In the genomic region with DNA sequence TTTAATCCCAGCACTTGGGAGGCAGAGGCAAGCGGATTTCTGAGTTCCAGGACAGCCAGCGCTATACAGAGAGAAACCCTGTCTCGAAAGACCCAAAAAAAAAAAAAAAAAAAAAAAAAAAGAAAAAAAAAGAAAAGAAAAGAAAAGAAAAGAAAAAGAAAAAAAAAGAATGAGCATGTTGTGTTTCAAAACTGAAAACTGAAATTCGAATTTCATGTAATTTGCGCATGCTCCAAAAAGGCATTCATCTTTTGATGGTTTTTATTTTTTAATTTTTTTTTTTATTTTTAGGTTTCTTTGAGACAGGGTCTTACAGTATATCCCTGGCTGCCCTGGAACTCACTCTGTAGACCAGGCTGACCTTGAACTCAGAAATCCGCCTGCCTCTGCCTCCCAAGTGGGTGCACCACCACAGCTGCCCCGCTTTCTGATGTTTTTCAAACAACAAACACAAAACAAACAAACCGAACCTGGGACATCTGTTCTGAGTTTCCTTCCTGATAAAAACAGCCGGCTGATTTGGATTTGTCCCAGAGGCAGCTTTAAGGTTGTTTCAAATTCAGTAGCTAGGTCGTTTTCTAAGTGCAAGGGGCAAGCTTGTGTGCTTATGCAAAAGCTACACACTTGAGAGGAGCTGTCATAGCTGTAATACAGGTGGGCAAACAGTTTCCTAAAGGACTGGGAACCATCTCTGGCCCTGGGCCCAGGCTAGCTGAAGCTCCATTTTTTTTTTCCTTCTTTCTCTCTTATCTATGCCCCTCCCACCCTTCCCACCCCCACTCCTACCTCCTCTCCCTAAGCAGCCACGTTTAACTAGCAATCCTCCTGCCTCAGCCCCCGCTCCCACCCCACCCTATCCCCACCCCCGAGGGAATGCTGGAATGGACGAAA, we compare ENCODE assay signal across 8 mouse cellular contexts. TPM values are rescaled to one million over a fixed set of nuclear protein-coding genes. Genes with fewer than 3 reads are reported as not detected.
DNase-seq lines count a peak whose midpoint lies in the region; ATAC-seq and TF ChIP-seq lines count a peak whose summit lies in the region.

No protein-coding gene starts in this region.

- TF ChIP-seq POLR2A in liver, adult 2 months (IDR thresholded peaks at IDR 0.05; ENCODE audit: extremely low read depth, insufficient read depth, low read length): no peak

- no peaks in the 10 kb centered on the region for H3K27me3 ChIP-seq in liver, adult 2 months (ENCODE audit: control insufficient read depth, insufficient read depth, low read length)
- H3K27me3 ChIP-seq in heart, embryonic 13.5 days (replicated peaks): no peaks in the 10 kb centered on the region
- H3K27me3 ChIP-seq in liver, embryonic 14.5 days (ENCODE audit: control insufficient read depth, insufficient read depth, low read length): no peaks in the 10 kb centered on the region
- no peaks in the 10 kb centered on the region for H3K27me3 ChIP-seq in neural tube, embryonic 14.5 days (ENCODE audit: control insufficient read depth, insufficient read depth, low read length)

- H3K4me1 ChIP-seq in liver, adult 2 months (ENCODE audit: control insufficient read depth, insufficient read depth, low read length): peaks cover 3% of the 10 kb centered on the region
- H3K4me1 ChIP-seq in heart, embryonic 13.5 days: peaks cover 33% of the 10 kb centered on the region
- H3K4me1 ChIP-seq in liver, embryonic 14.5 days (replicated peaks; ENCODE audit: control insufficient read depth in 2 of 2, insufficient read depth in 2 of 2, low read length in 1 of 2): peaks cover 10 to 21% of the 10 kb centered on the region in 2 experiments; a peak in 3 of 4 replicates
- peaks cover 6% of the 10 kb centered on the region; the same call in 1 of the 2 replicates for H3K4me1 ChIP-seq in neural tube, embryonic 14.5 days (ENCODE audit: control insufficient read depth, insufficient read depth, low read length)

- H3K4me2 ChIP-seq in heart, embryonic 13.5 days: peak overlapping the region; percentile 79
- H3K4me2 ChIP-seq in liver, embryonic 14.5 days (ENCODE audit: low read depth): peak overlapping the region; percentile 94
- peak overlapping the region; percentile 80 for H3K4me2 ChIP-seq in neural tube, embryonic 14.5 days (ENCODE audit: low read depth, low read length)

- H3K9ac ChIP-seq in liver, adult 2 months (ENCODE audit: low read depth, low read length): peak overlapping the region; percentile 57
- H3K9ac ChIP-seq in heart, embryonic 13.5 days: peak overlapping the region; percentile 97
- peak overlapping the region; percentile 55 for H3K9ac ChIP-seq in liver, embryonic 14.5 days (replicated peaks)
- H3K9ac ChIP-seq in neural tube, embryonic 14.5 days (replicated peaks; ENCODE audit: low read depth, low read length): peak overlapping the region; percentile 71

- peak; percentile 39 for ATAC-seq in heart, embryonic 13.5 days (ENCODE audit: extremely low read depth, insufficient number of reproducible peaks, low FRiP score, low TSS enrichment)
- peak; percentile 82 for ATAC-seq in liver, embryonic 14.5 days (ENCODE audit: insufficient read depth)
- ATAC-seq in neural tube, embryonic 14.5 days (ENCODE audit: low read depth): peak; percentile 75

- DNase-seq in liver, adult 2 months (ENCODE audit: extremely low read depth, low read depth, low spot score): peak; percentile 66
- DNase-seq in liver: no peak
- peak; percentile 71 to 78 for DNase-seq in cerebellum, postnatal 14 days
- DNase-seq in liver, embryonic 14.5 days (ENCODE audit: low read depth in 3 of 3, low spot score in 3 of 3): peak in 1 of 3 experiments; percentile 30
- no peak for DNase-seq in urinary bladder, adult 18-20 months (ENCODE audit: low spot score in 2 of 2)
- no peak for DNase-seq in layer of hippocampus, adult 18-20 months (ENCODE audit: low spot score in 2 of 2)

- H3K36me3 ChIP-seq in liver, adult 2 months (ENCODE audit: control insufficient read depth, insufficient read depth, low read length): no peaks in the 10 kb centered on the region
- H3K36me3 ChIP-seq in heart, embryonic 13.5 days: peaks cover 23% of the 10 kb centered on the region
- no peaks in the 10 kb centered on the region; the same call in 1 of the 2 replicates for H3K36me3 ChIP-seq in liver, embryonic 14.5 days (replicated peaks; ENCODE audit: control insufficient read depth, insufficient read depth, low read depth)
- H3K36me3 ChIP-seq in neural tube, embryonic 14.5 days (ENCODE audit: control insufficient read depth, insufficient read depth, low read length): no peaks in the 10 kb centered on the region

- H3K4me3 ChIP-seq in liver, adult 2 months (ENCODE audit: insufficient read depth, low read depth, low read length): peak overlapping the region; percentile 90
- peak overlapping the region; percentile 92 for H3K4me3 ChIP-seq in heart, embryonic 13.5 days
- H3K4me3 ChIP-seq in liver, embryonic 14.5 days (ENCODE audit: insufficient read depth in 1 of 2, low read depth in 2 of 2, low read length in 2 of 2): peak overlapping the region; percentile 85 to 96
- peak overlapping the region; percentile 87 for H3K4me3 ChIP-seq in neural tube, embryonic 14.5 days (ENCODE audit: low read depth, low read length)

- H3K79me2 ChIP-seq in liver, adult 2 months (ENCODE audit: control insufficient read depth, insufficient read depth, low read length): peaks cover 15% of the 10 kb centered on the region

- 37% methylated on average over 14 of the region's 14 CpGs for WGBS in liver, adult 2 months
- WGBS in heart, embryonic 13.5 days: 46% methylated on average over 14 of the region's 14 CpGs
- 40% methylated on average over 14 of the region's 14 CpGs for WGBS in liver, embryonic 14.5 days (ENCODE audit: insufficient replicate concordance)
- 58% methylated on average over 14 of the region's 14 CpGs for WGBS in neural tube, embryonic 14.5 days

- TF ChIP-seq EP300 in liver, embryonic 14.5 days (IDR thresholded peaks at IDR 0.05; ENCODE audit: low read depth): no peak

- TF ChIP-seq CTCF in liver, adult 2 months (IDR thresholded peaks at IDR 0.05; ENCODE audit: low read depth, low read length): no peak
- TF ChIP-seq CTCF in liver, embryonic 14.5 days (IDR thresholded peaks at IDR 0.05; ENCODE audit: low read depth): no peak

- peak overlapping the region; percentile 84 for H3K27ac ChIP-seq in liver, adult 2 months (replicated peaks; ENCODE audit: insufficient read depth, low read depth, low read length)
- H3K27ac ChIP-seq in heart, embryonic 13.5 days (replicated peaks): peak overlapping the region; percentile 79
- peak overlapping the region; percentile 19 for H3K27ac ChIP-seq in liver, embryonic 14.5 days
- peak overlapping the region; percentile 69 for H3K27ac ChIP-seq in neural tube, embryonic 14.5 days (ENCODE audit: low read depth, low read length)

- no peaks in the 10 kb centered on the region for H3K9me3 ChIP-seq in heart, embryonic 13.5 days
- H3K9me3 ChIP-seq in liver, embryonic 14.5 days (ENCODE audit: control insufficient read depth, low read length): no peaks in the 10 kb centered on the region
- H3K9me3 ChIP-seq in neural tube, embryonic 14.5 days (ENCODE audit: control insufficient read depth, low read length): no peaks in the 10 kb centered on the region

RNA-seq across cellular contexts. Expression of a gene that starts 0.7 kb away (rescaled TPM):
- total RNA-seq in liver, adult 2 months (2014; rRNA removed): 3.0 and 3.1 TPM in 2 replicates
- polyA plus RNA-seq in liver, adult 2 months (2012; rRNA removed): 2.6 and 3.8 TPM in 2 replicates
- 12.2 and 12.5 TPM in 2 replicates for polyA plus RNA-seq in heart, embryonic 13.5 days (2015; fragmentation: Nextera tagmentation; extraction: Ambion mirVana)
- 6.8 and 7.1 TPM in 2 replicates for polyA plus RNA-seq in liver, embryonic 14.5 days (2012; rRNA removed)
- polyA plus RNA-seq in liver, embryonic 14.5 days (2014; fragmentation: Nextera tagmentation; extraction: Ambion mirVana): 9.6 and 10.1 TPM in 2 replicates
- 14.6 and 16.4 TPM in 2 replicates for polyA plus RNA-seq in neural tube, embryonic 14.5 days (2014; fragmentation: Nextera tagmentation; extraction: Ambion mirVana)
- total RNA-seq in layer of hippocampus, adult 18-20 months (2021): 10 to 100 TPM; 17.0 to 18.9 TPM

Comparison
In these comparisons a context has a peak if more than half of its experiments do, and no peak if none do; other contexts are left out.
1. DNase-seq: peak in liver, adult 2 months (single experiment) and cerebellum, postnatal 14 days (2 of 2); none in liver (single experiment), urinary bladder, adult 18-20 months (0 of 2) and layer of hippocampus, adult 18-20 months (0 of 2).
2. H3K27ac ChIP-seq: peak in every context shown above with its lines; median percentile 84 in liver, adult 2 months; 79 in heart, embryonic 13.5 days; 69 in neural tube, embryonic 14.5 days; 19 in liver, embryonic 14.5 days.
3. Peak in every context shown above with its lines, with median percentiles within 50 percentile points of each other: H3K4me3 ChIP-seq, H3K9ac ChIP-seq, ATAC-seq and H3K4me2 ChIP-seq.